Mouse (Mus musculus): ENCODE measurements around the gene Fbxo45.

Gene Fbxo45

GRCm38 (mm10) chr16:32204902-32205301 is 42.1 kb downstream of the Fbxo45 start:
- no peak for DNase-seq (ENCODE audit: low spot score in 2 of 2)

- DNase-seq (ENCODE audit: low spot score in 2 of 2) = peak; percentile 49 to 65
Observed at GRCm38 (mm10) chr16:32202681-32203080, 44.3 kb downstream of the Fbxo45 start.

GRCm38 (mm10) chr16:32201004-32201325 is 46.0 kb downstream of the Fbxo45 start:
- DNase-seq (ENCODE audit: low spot score in 2 of 2) = no peak

- DNase-seq (ENCODE audit: low spot score in 2 of 2) = no peak
Observed at GRCm38 (mm10) chr16:32200256-32201003, 46.5 kb downstream of the Fbxo45 start.

- peak; percentile 35 to 46 for DNase-seq (ENCODE audit: low spot score in 2 of 2)
Observed at GRCm38 (mm10) chr16:32190011-32190441, 56.9 kb downstream of the Fbxo45 start.

- DNase-seq (ENCODE audit: low spot score in 2 of 2) = peak; percentile 61 to 68
Observed at GRCm38 (mm10) chr16:32189109-32189508, 57.8 kb downstream of the Fbxo45 start.

GRCm38 (mm10) chr16:32186056-32186455 is 60.9 kb downstream of the Fbxo45 start:
- DNase-seq (ENCODE audit: low spot score in 2 of 2) = no peak

Data from right cerebral cortex, postnatal 10 days (tissue).